Mouse (Mus musculus): Measurements from ENCODE around the gene Hsph1. TPM values are rescaled to one million over a fixed set of nuclear protein-coding genes. Genes with fewer than 3 reads are reported as not detected.

The Hsph1 gene
- total RNA-seq, 2 experiments from 2014 or later: 30.0 to 37.7 TPM

DNA sequence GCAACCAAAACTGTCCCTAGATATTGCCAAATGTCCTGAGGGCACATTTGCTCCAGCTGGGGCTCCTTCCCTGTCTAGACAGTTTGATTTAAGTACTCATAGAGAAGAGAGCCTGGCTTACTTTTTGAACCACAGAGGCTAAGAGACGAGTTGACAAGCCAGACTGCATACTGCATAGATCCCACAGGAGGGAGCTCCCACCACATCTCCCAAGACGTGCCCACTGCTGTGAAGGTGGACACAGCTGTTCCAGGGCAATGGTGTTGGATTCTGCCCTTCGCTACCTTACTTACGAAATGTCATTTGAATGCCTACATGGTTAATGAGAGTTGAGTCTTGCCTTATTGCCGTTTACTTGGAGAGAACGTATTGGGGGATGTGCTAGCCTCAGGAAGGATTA lies 6.2 kb upstream of the Hsph1 start:
- DNase-seq: no peak

DNA sequence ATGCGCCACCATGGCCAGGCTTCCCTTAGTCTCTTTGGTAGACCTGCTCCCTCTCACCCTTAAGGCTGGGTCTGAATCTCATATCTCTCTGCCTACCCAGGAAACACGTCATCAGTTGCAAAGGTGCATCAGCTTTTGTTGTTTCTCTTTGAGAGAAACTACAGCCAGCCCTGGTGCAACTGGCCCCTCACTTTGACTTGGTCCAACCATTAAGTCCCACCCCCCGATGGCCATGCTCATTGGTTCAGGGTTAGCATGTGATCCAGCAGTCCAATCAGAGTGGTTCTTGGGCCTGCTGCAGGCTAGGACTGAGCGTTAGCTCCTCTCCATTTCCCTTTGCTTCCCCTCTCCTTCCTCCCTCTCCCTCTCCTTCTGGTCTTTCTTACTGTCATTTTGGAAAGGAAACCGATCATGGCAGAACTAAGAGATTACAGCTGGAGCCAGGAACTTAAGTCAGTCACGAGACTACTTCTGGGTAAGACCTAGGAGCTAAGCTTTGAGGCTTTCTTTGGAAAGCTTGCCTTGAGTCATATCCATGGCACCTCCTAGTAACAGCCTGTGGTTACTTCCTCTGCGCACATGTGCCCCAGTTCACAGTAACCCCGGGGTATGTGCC lies 5.2 kb upstream of the Hsph1 start:
- no peak for DNase-seq

DNA sequence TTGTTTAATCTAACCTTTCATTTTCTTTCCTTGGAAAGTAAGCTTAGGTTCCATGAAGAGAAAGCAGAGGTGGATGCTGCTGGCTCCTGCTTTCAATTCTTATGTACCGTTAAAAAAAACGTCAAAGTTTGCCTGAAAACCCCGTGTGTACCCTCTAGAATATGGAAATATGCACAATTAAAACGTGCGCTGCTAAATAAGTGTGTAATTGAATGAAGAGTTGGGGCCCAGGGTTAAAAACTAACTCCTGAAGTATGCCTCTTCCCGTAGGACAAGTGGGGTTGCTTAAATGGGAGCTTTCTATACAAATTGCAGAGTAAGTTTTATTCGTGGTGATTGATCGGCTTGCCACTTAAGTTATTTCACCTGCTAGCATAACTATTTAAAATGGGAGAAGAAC lies 1.1 kb upstream of the Hsph1 start:
- DNase-seq: no peak

DNA sequence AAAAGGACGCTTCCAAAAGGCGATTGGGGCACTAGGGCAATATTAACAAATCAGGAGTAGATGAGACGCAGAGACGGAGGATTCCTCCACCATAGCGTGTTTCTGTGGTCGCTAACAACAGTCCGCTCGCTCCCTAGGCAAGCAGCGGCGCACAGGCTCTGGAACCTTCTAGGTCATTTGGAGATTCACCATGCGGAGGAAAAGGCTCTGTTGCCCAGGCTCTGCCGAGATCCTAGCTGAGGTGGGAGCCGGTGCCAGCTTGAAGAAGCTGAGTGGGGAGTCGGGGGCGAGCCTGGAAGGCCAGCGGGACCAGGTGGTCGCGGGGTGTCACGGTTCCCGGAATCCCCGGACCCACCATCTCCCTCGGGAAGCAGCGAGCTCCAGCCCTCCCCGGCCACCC lies 620 bp downstream of the Hsph1 start:
- no peak for DNase-seq

DNA sequence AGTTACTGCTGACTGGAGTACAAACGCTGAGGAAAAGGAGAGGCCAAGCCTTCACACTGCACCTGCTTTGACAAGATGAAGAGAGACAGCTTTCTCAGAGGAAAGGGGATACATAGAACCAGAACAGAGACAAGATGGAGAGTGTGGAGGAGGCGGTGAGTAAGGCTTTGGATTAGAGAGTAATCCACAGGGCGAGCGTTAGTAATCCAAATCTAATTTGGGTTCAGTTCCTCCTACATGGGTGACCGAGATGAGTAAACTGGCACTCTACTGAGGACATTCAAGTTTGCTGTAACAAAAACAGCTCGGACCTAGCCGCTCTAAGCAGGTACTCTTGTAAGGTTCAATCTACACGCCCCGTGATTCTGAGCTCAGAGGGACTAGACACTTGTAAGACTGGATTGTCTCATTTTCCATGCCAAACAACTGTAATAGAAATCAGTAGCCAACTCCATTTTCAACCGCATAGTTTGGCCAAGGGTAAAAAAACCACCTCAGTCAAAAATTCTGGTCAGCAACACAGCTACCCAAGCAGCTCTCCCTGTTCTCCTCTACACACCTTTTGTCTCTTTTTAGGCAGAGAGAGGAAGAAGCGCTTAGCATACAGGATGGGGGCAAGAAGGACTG lies 1.7 kb downstream of the Hsph1 start:
- no peak for DNase-seq

DNA sequence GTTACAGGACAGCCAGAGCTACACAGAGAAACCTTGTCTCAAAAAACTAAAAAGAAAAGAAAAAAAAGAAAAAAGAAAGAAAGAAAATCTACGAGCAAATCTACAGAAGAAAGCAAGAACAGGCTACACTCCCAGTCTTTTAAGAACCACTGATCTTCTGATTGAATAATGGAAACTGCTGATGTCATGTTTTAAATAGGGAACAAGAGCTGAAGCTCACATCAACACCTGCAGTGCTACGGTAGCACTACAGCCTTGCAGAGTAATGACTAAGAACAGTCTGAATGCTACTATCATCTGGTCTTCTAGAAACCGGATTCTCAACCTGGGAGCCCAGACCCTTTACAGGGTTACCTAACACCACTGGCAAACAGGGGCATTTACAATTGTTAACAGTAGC lies 10.6 kb downstream of the Hsph1 start:
- DNase-seq: no peak

DNA sequence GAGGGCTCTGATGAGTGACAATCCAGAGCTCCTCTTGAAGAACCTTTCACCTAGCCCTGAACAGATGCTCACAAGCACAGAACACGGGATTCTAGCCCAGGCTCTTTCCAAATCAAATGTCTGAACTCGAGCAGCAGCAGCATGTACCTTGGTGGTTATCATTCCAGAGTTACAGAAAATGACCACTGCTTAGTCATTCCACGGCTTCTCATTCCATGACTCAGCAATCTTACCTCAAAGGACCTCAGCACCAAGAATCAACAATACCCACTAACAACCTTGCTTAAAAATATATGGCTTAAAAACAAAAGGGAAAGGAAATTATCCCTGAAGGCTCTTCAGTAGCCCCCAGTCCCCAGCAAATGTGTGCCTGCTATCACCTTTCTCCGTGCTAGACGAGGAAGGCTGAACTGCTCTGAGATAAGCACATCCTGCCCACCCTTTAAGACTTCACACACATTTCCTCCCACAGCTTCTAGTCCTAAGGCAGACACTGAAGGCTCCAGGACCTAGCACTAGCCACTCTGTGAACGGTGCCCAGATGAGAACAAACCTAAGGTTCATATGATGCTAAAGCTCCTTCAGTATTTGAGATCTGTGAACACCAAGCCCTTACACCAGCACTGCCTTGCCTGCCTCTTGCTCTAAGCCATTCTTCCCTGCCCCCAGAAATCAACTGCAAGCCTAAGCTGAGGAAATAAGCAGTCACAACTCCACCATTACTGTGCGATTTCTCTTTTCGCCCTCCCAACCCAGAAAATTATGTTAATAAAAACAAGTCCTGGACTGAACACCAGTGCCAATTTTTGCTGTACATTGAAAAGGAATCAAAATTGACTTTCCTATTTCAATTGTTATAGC lies 12.1 kb downstream of the Hsph1 start:
- no peak for DNase-seq

DNA sequence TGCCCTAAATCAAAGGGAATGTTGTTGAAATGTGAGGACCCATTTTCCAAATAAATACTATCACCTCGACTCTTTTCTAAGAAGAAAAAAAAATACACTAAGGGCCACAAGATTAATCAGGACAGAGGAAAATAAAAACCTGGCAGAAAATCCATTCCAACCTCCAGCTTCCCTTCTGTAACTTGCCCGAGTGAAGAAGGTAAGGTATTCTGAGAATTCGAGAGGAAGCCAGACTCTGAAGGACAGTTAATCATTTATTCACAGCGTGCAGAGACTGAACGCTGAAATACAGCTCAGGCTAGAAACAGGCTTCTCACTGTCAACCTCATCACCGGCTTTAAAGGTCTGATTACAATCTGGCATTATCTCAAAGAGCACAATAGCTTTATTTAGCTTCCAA lies 13.5 kb downstream of the Hsph1 start:
- no peak for DNase-seq

DNA sequence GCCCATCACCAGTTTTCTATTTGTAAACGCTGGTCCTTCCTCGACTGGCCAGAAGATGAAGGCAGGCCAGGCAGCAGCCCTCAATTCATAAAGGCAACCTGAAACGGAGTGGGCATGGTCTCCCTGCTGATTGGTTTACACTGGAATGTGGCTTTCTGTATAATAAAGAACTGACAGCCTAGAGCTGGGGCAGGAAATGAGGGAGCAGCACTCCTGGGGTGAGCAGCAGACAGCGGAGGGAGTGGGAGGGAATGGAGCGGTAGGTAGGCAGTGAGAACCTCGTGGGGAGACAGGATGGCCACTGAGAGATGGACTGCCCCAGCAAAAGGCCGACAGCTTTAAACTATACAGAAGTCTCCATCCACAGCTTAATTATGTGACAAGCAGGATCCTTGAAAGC lies 14.0 kb downstream of the Hsph1 start:
- no peak for DNase-seq

DNA sequence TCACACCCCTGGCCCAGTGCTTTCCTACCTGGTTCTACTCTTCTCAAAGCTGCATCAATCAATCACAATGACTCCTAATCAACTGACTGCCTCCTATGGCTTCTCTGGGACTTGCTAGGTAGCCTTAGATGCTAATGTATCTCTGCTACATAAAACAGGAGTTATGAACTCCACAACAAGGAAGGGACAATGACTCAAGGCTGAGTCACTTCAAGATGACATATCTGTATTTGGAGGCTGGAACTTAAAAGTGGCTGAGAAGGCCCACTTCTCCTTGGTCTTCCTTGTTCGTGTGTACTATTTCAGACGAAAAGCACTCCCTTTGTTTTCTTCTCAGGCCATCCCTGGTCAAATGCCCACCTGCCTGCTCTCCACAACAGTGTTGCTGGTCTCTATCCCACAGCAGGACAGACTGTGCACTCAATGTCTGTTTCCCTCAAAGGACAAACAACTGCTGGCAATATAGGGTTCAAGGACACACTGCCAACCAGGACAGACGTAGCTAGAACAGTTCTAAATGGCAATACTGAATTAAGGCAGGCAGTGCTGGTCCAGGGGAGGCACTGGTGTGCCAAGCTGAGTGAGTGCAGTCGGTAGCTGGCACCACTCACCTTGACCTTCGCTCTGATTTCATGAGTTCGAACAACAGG lies 18.3 kb downstream of the Hsph1 start:
- DNase-seq: no peak

DNA sequence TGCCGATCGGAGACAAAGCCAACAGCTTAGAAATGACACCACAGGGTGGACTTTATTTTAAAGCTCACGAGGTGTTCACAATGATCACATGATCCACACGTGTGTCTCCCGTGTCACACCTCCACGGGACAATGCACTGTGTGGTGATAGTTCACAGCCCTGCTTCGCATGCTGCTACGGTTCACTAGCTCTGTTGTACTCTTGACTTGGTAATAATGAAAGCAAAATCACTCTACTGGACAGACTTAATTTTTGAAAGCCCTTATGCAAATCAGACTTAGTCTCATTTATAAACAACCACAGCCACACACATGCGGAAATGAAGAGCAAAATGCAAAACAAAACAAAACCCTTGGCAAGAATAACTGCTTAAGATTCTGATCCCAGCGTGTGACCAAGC lies 19.4 kb downstream of the Hsph1 start:
- no peak for DNase-seq

DNA sequence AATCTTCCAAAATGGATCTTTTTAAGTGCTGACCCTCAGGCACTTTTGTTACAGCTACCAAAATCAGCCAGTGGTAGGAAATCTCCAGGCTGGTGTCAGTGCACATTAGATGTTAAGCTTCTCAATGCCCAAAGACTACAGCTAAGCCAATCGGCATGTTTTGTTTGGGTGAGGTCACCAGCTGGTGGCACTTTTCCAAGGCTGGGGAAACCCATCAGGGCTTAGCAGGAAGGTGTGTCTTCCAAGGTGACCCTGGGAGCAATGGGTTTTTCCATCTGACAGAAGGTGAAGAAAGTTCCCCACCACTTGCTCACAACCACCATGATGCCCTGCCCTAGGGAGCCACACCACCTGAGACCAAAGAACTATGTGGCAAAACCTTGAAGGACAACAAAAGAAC lies 20.0 kb downstream of the Hsph1 start:
- DNase-seq: no peak

DNA sequence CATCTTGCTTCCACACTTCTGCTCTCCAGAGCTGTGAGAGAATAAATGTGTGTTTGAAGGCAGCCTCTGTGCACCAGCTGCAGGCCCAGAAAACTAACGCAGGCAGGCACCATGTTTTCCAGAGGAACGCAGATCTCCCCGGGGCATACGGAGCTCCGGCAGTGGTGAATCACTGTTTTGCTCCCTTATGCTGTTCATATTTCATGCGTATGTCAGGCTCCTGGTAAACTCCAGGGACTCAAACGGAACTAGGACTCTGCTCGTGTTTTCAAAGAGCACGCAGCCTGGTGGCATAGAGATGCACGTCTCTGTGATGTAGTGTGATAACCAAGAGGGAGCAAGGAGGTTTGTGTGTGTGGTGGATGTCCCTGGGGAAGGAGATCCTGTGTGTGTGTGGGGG lies 23.4 kb downstream of the Hsph1 start:
- no peak for DNase-seq

DNA sequence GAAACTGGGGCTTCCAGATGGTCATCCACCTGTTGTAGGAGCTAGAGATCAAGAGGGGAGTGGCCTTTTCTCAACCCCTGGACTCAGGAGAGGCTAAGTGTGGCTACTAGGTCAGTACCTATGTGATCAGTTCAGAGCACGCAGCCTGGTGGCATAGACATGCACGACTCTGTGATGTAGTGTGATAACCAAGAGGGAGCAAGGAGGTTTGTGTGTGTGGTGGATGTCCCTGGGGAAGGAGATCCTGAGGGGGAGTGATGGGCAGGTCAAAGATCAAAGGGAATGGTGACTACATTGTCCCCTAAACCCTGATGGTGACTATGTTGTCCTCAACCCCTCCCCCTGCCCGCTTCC lies 24.0 kb downstream of the Hsph1 start:
- no peak for DNase-seq

DNA sequence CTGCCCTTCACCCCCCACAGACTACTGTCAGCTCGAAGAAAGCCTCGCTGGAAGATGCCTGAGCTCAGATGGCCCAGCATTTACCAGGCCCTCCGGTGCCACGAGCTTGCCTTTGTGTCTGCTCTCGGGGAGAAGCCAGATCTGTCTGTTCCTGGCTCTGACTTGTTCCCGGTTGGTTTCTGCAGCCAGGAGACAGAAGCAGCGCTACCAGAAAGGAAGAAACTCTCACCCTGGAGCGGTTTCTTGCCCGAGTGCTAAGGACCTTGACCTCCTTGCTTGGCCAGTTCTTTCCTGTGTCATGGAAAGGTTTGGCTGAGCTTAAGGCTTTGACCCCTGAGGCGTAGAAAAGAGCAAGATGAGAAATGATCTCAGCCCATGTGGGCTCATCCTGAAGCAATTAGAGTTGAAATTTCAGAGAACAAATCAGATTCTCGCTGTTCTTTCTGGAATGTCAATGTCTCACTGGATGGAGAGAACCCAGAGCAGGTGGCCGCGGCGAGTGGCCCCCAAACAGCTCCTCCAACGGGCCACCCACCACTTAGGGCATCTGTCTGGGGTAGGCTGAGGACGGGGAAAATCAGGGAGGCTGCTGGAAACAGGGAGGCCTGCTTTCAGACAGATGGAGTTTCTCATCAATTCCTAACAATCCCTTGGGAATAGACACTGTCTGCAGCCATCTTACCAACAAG lies 24.6 kb downstream of the Hsph1 start:
- DNase-seq: no peak

DNA sequence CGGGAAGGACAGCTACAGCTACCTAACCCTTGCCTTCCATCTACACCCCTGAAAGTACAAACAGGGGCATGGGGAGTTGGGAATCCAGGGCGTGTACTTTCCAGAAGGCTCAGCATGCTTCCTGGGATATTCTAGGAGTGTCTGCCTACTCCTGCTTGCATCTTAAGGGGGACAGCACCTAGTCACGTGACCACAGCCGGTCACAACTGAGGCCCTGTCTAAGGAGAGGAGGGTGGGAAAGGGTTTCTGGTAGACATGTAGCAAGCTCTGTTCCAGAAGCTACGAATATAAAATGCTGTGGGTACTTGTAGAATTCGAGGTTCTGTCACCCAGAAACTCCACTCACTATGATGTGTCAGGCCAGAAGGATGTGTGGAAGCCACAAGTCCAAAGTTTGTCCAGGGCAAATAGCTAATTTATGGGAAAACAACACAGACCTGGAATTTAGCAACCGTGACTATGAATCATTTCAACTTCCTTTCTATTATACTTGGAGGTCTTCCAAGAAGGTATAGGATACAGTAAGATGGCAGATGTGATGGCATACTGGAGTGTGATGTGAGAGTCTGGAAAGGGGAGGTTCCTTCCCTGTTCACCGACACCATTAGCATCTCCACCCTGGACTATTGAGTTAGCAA lies 29.0 kb downstream of the Hsph1 start:
- DNase-seq: no peak

DNA sequence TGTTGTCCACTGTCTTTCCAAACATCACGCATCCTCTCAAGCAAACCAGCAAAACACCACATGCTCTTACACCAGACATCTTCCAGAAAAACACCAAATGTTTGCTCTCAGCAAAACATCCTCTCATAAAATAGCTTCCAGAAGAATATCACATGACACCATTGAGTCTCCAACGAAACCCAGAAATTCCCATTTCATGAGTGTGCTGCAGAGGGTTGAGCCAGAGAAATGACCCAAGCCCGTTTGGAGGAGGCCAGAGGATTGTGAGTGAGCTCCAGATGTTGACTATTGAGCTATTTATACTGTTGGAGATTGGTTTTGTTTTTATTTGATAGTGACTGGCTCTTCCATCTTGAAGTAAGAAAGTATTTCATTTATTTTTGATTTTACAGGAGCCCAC lies 32.9 kb downstream of the Hsph1 start:
- no peak for DNase-seq

DNA sequence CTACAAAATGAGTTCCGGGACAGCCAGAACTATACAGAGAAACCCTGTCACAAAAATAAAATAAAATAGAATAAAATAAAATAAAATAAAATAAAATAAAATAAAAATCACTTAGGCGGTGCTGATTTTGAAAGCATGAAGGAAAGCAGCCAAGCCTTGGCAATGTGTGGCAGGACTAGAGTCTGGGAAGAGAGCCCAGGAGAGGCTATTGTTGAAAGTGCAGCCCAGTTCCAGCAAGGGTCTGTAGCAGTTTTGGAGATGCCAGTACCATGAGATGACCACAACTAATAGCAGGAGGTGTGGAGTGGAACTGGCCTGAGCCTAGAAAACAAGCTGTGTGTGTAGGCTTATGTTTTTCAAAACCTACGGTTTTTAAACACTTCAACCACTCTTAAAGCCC lies 34.2 kb downstream of the Hsph1 start:
- no peak for DNase-seq

DNA sequence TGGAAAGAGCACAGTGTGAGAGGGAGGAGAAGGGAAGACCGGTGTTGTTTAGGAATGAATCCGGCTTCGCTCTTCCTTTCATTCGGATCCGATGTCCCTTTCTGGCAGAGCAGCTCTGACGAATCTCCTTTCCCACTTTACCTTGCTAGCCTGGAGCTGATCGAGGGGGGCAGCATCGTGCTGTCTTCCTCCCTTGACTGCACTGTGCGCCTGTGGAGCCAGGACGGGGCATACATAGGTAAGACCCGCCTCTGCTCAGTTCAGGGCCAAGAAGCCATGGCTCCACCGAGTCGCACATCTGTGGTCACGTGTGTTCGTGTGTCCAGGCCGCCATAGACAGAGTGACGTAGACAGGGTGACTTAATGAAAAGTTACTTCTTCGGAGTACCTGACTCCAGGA lies 38.8 kb downstream of the Hsph1 start:
- DNase-seq: no peak

DNA sequence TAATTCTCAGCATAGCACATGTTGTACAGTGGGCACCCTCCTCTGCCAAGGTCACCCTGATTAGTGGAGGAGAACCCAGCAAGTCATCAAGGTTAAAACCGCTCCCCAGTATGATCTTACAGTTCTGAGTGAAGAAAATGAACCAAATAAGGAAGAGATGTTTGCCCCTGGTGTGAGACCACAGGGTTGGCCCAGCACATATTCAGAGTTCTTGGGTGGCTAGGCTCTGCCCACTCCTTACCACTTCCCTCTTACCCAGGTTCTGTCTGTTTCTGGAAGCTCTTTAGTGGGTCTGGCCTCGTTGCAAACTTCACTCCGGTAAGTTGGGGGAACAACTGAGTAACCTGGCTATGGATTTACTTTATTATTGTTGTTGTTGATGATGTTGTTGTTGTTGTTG lies 42.0 kb downstream of the Hsph1 start:
- no peak for DNase-seq

DNA sequence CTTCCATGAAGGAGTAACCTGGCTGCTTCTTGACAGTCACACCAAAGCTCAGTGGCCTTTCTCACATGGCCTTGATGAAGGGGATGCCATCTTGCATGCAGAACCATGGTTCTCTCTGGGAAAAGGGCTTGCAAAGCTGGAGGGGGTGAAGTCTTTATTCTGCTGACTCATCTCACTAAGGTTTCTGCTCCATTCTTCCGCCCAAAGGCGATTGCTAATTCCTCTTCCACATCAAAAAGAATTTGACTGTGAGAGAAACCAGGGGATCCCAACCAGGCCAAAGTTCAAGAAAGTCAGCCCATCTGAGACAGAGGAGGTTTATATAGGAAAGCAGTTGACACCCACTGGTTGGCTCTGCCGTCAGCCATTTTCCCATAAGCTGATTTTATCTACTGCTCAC lies 46.2 kb downstream of the Hsph1 start:
- no peak for DNase-seq
